8 mouse cellular contexts compared by ENCODE assay signal in genomic region chr4:138216200-138216890, GRCm38 (mm10). TPM values are rescaled to one million over a fixed set of nuclear protein-coding genes. Genes with fewer than 3 reads are reported as not detected.
DNase-seq lines count a peak whose midpoint lies in the region; ATAC-seq lines count a peak whose summit lies in the region.

Hp1bp3 (plus strand) TSS chr4:138216296.

- no peaks in the 10 kb centered on the region for H3K36me3 ChIP-seq in hindbrain, embryonic 11.5 days (ENCODE audit: control insufficient read depth, insufficient read depth, low read length)
- no peaks in the 10 kb centered on the region for H3K36me3 ChIP-seq in lung, embryonic 16.5 days (ENCODE audit: control insufficient read depth, insufficient read depth, low read length)

- peak within 1 kb of the TSS; percentile 80 for H3K4me2 ChIP-seq in hindbrain, embryonic 11.5 days (replicated peaks; ENCODE audit: low read depth, low read length)
- peak within 1 kb of the TSS; percentile 88 for H3K4me2 ChIP-seq in lung, embryonic 16.5 days (ENCODE audit: low read depth, low read length)

- peak within 1 kb of the TSS; percentile 99 for H3K27ac ChIP-seq in hindbrain, embryonic 11.5 days (ENCODE audit: low read depth, low read length)
- H3K27ac ChIP-seq in lung, embryonic 16.5 days (ENCODE audit: low read length): peak within 1 kb of the TSS; percentile 99

- H3K4me3 ChIP-seq in hindbrain, embryonic 11.5 days (ENCODE audit: low read depth, low read length): peak within 1 kb of the TSS; percentile 100
- peak within 1 kb of the TSS; percentile 83 for H3K4me3 ChIP-seq in lung, embryonic 16.5 days (ENCODE audit: low read length)

- WGBS in hindbrain, embryonic 11.5 days: 1% methylated on average over 69 of the region's 84 CpGs
- WGBS in lung, embryonic 16.5 days: under 1% methylated on average over 17 of the region's 84 CpGs

- no peaks in the 10 kb centered on the region for H3K27me3 ChIP-seq in hindbrain, embryonic 11.5 days (ENCODE audit: control insufficient read depth, insufficient read depth, low read length)
- no peaks in the 10 kb centered on the region for H3K27me3 ChIP-seq in lung, embryonic 16.5 days (ENCODE audit: control insufficient read depth, insufficient read depth, low read depth, low read length)

- ATAC-seq in hindbrain, embryonic 11.5 days (ENCODE audit: low FRiP score): peak; percentile 82
- peak; percentile 79 for ATAC-seq in lung, embryonic 16.5 days (ENCODE audit: low read depth)

- peaks cover 5% of the 10 kb centered on the region; the same call in 1 of the 2 replicates for H3K4me1 ChIP-seq in hindbrain, embryonic 11.5 days (replicated peaks; ENCODE audit: control insufficient read depth, insufficient read depth, low read length)
- H3K4me1 ChIP-seq in lung, embryonic 16.5 days (replicated peaks; ENCODE audit: control insufficient read depth, insufficient read depth, low read length): peaks cover 24% of the 10 kb centered on the region

- peak within 1 kb of the TSS; percentile 98 for H3K9ac ChIP-seq in hindbrain, embryonic 11.5 days (ENCODE audit: low read depth, low read length)
- peak within 1 kb of the TSS; percentile 96 for H3K9ac ChIP-seq in lung, embryonic 16.5 days (ENCODE audit: low read length)

- peak; percentile 84 for DNase-seq in NIH3T3 (ENCODE audit: low read depth)
- DNase-seq in cerebellum, postnatal 10 days: peak; percentile 90 to 91
- peak; percentile 68 to 79 for DNase-seq in frontal cortex, postnatal 10 days (ENCODE audit: low spot score in 2 of 2)
- peak; percentile 85 for DNase-seq in hindbrain, embryonic 11.5 days (ENCODE audit: low spot score)
- peak; percentile 79 for DNase-seq in layer of hippocampus, adult 9-11 months
- DNase-seq in ovary, adult 18-20 months (ENCODE audit: low spot score): peak; percentile 69
- DNase-seq in thymus, postnatal 10 days (ENCODE audit: low spot score in 2 of 2): peak; percentile 75 to 87

- H3K9me3 ChIP-seq in hindbrain, embryonic 11.5 days (ENCODE audit: control insufficient read depth, low read length): no peaks in the 10 kb centered on the region
- no peaks in the 10 kb centered on the region for H3K9me3 ChIP-seq in lung, embryonic 16.5 days (ENCODE audit: control insufficient read depth, low read length)

RNA-seq across cellular contexts. Expression of gene Hp1bp3, which starts in this region (rescaled TPM):
- 179 and 183 TPM in 2 replicates for polyA plus RNA-seq in hindbrain, embryonic 11.5 days (2014; fragmentation: Nextera tagmentation; extraction: Ambion mirVana)
- 140 and 166 TPM in 2 replicates for polyA plus RNA-seq in lung, embryonic 16.5 days (2015; fragmentation: Nextera tagmentation; extraction: Ambion mirVana)

Comparison
In these comparisons a context has a peak if more than half of its experiments do, and no peak if none do; other contexts are left out.
1. Peak in every context shown above with its lines: DNase-seq, ATAC-seq, H3K4me3 ChIP-seq and H3K27ac ChIP-seq.